Mouse (Mus musculus): ENCODE results near the gene Slc35d2.
"Not testable (repeated sequence)": the region's sequence is repeated elsewhere in the genome, so short reads cannot be mapped to it uniquely, and the experiment has no call there.

Slc35d2 gene

GRCm38 (mm10) chr13:64052281-64052680 is 76.9 kb downstream of the Slc35d2 start:
- not testable (repeated sequence) for DNase-seq (ENCODE audit: low spot score in 2 of 2)

- DNase-seq (ENCODE audit: low spot score in 2 of 2), result no peak
Measured at GRCm38 (mm10) chr13:64050895-64051294, 78.3 kb downstream of the Slc35d2 start.

- DNase-seq (ENCODE audit: low spot score in 2 of 2), result no peak
Measured at GRCm38 (mm10) chr13:64049535-64049934, 79.6 kb downstream of the Slc35d2 start.

GRCm38 (mm10) chr13:64048467-64048866 is 80.7 kb downstream of the Slc35d2 start:
- no peak for DNase-seq (ENCODE audit: low spot score in 2 of 2)

Measured in spleen, postnatal 14 days (tissue).